Mouse (Mus musculus) B cell, adult 62 days (primary cell): Measurements from ENCODE around the gene Gpr83. TPM values are rescaled to one million over a fixed set of nuclear protein-coding genes. Genes with fewer than 3 reads are reported as not detected.

Experiments
- total RNA-seq: library from RNA; stranded (reverse); gene quantifications from 4 replicates; pipeline ENCODE4 v1.2.4, GENCODE M21; 2023

Gene Gpr83
- total RNA-seq, result not detected in 4 replicates

GRCm38 (mm10) chr9:14859868-14860639, at the start of gene Gpr83:
Gene Gpr83, plus strand, starts transcription at chr9:14860210.

DNA sequence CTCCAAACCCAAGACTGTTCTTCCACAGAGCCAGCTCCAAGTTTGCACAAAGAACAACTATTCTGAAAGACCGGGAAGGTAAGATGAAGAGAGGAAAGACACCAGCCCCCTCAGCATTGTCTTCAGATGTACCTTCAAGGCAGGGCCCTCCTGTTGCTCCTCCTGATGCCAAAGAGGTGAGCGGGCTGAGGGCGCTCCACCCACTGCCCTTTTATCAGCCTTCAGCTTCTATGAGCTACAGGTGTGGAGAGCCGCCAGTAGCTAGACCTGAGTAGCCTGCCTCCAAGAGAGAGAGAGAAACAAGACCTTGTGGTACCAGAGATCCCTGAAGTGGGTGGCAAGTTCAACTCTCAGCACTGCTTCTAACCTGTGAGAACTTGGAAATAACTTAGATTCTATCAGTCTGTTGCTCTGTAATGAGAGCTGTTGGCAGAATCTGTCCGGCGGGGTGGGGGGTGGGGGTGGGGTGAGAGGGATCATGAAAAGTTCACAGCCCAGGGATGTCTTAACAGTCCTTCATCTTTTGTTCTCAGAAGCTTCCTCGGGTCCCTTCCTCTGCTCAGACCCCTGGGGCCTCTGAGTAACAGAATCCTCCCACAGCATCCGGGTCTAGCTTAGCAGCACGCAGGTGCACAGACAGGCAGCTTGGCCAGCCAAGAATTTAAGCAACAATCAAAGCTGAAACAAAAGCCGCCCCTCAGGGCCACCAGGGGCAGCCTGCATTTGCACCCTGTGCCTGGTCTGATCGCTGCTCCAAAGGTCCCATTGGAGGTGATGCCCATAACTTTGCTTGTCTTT, 43.8 kb downstream of the Gpr83 start, which contains the start of gene Izumo1r:
Izumo1r (minus strand) TSS at position 369 of the 798 bp plus-strand sequence.

Other genes with a start within 250 kb of the Gpr83 start
- gene Amotl1, start 215.2 kb upstream of the Gpr83 start, total RNA-seq, result 0.06 to 0.56 TPM (median 0.06 TPM) in 3 of 4 replicates, not detected in the other
- not detected in 4 replicates for gene Piwil4, start 119.5 kb upstream of the Gpr83 start, total RNA-seq
- 0.22 to 0.33 TPM (median 0.32 TPM) in 4 replicates for gene Fut4, start 107.8 kb upstream of the Gpr83 start, total RNA-seq
- gene 1700012B09Rik, start 89.2 kb upstream of the Gpr83 start, total RNA-seq, result not detected in 4 replicates
- gene Mre11a, start 75.6 kb upstream of the Gpr83 start, total RNA-seq, result 45.7 to 54.7 TPM (median 46.7 TPM) in 4 replicates
- gene Ankrd49, start 75.4 kb upstream of the Gpr83 start, total RNA-seq, result 24.6 to 31.3 TPM (median 29.3 TPM) in 4 replicates
- gene Izumo1r, start 43.7 kb downstream of the Gpr83 start, total RNA-seq, result 0.60 to 0.79 TPM in 2 of 4 replicates, not detected in the others
- 36.5 to 50.4 TPM (median 45.5 TPM) in 4 replicates for gene Panx1, start 185.3 kb downstream of the Gpr83 start, total RNA-seq